Mouse (Mus musculus) forebrain, postnatal 0 days (tissue): ENCODE measurements at regions not wholly inside any gene's neighbourhood (a gene's known extent, or its start where the extent isn't known, plus 50 kb on each side); places are given as distances from the start of the nearest gene placed in this dataset.
"Not testable (repeated sequence)": the region's sequence is repeated elsewhere in the genome, so short reads cannot be mapped to it uniquely, and the experiment has no call there.

Experiments used
- ATAC-seq: fragments of 200-750 bp; cut with Nextera tagmentation; 2 replicates; pipeline ENCODE4 v1.8.0; 2017; ENCODE audit warnings: mild to moderate bottlenecking, moderate library complexity
- DNase-seq: peaks from one replicate; pipeline ENCODE4 v3.0.0-alpha.2; 2015
- H3K27ac ChIP-seq: fragments of 300-500 bp; sonication (generic); 2 replicates; pipeline ENCODE4 v1.5.1; 2014; ENCODE audit warnings: low read depth, mild to moderate bottlenecking, antibody characterized with exemption, low read length, moderate library complexity, mixed read lengths
- H3K27me3 ChIP-seq: fragments of 300-500 bp; sonication (generic); 2 replicates; pipeline ENCODE4 v1.6.1; 2014; ENCODE audit warnings: mild to moderate bottlenecking, low read length, mixed read lengths; ENCODE audit not compliant: insufficient read depth
- H3K36me3 ChIP-seq: fragments of 300-500 bp; sonication (generic); 2 replicates; pipeline ENCODE4 v1.6.1; 2014; ENCODE audit warnings: mild to moderate bottlenecking, moderate library complexity; ENCODE audit not compliant: insufficient read depth
- H3K4me1 ChIP-seq: fragments of 300-500 bp; sonication (generic); 2 replicates; pipeline ENCODE4 v1.6.1; 2014; ENCODE audit warnings: antibody characterized with exemption; ENCODE audit not compliant: insufficient read depth
- H3K4me2 ChIP-seq: fragments of 300-500 bp; sonication (generic); 2 replicates; pipeline ENCODE4 v1.6.1; 2014; ENCODE audit warnings: low read depth, mild to moderate bottlenecking, moderate library complexity
- H3K4me3 ChIP-seq: fragments of 300-500 bp; sonication (generic); 2 replicates; pipeline ENCODE4 v1.5.1; 2014; ENCODE audit warnings: low read depth, low read length, mixed read lengths
- H3K9ac ChIP-seq: fragments of 300-500 bp; sonication (generic); 2 replicates; pipeline ENCODE4 v1.6.1; 2014; ENCODE audit warnings: mild to moderate bottlenecking
- H3K9me3 ChIP-seq: fragments of 300-500 bp; sonication (generic); 2 replicates; pipeline ENCODE4 v1.6.1; 2016; ENCODE audit warnings: low read length
- CTCF ChIP-seq: sonication (generic); IDR thresholded peaks from 2 replicates; pipeline ENCODE4 v1.5.1; 2016; ENCODE audit warnings: antibody characterized with exemption, control low read depth, low read depth
- WGBS: fragments of 180-500 bp; shearing (Covaris S2); extraction: QIAGEN DNeasy Blood & Tissue Kit; methylation state at CpG from one replicate; pipeline ENCODE4 v1.1.7; 2014; 5-methylcytosine and 5-hydroxymethylcytosine counted together

DNA sequence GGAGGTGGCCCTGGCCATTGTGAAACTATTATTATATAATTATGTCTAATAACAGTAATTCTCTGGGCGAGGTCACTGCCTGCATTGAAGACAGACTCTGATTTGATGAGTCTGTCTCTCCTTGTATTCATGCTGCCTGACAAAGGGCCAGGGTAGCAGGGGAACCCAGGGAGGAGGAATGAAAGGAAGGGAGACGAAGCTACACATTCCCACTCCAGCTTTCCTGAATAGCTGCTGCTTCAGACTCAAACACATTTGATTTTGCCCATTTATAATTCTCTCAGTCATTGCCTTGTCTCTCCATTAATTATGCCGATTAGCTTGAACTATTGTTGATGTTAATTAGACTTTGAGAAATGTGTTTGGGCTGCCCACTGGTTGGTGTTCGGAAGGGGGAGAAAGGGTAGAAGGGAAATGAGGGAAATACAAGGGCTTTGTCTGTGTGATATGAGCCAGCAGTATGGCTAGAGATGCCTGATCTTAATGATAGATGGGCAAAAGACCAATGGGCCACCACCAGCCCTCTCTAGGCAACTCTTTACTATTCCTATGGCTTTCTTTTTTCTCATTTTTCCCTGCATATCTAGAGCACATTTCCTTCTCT, 881.8 kb downstream of the Gm9195 start:
- H3K4me3 ChIP-seq, result no peak overlapping the region
- no peaks in the 10 kb centered on the region for H3K4me1 ChIP-seq
- DNase-seq (peak; percentile 16), ATAC-seq (peak; percentile 77; the same call in 1 of the 2 replicates)
- TF ChIP-seq CTCF, result no peak
- no peak overlapping the region for H3K27ac ChIP-seq
- no peaks in the 10 kb centered on the region for H3K9me3 ChIP-seq
- H3K4me2 ChIP-seq, result no peak overlapping the region
- H3K27me3 ChIP-seq, result no peaks in the 10 kb centered on the region
- no peaks in the 10 kb centered on the region for H3K36me3 ChIP-seq
- 15% methylated on average over 4 of the region's 4 CpGs for WGBS
- no peak overlapping the region for H3K9ac ChIP-seq

- DNase-seq (peak; percentile 20), ATAC-seq (peak; percentile 58)
- Histone ChIP-seq H3K4me2 (no peak overlapping the region), H3K27ac (no peak overlapping the region), H3K27me3 (no peaks in the 10 kb centered on the region), H3K9ac (no peak overlapping the region), H3K9me3 (no peaks in the 10 kb centered on the region), H3K36me3 (no peaks in the 10 kb centered on the region), H3K4me1 (no peaks in the 10 kb centered on the region), H3K4me3 (no peak overlapping the region)
- WGBS, result 19% methylated on average over 2 of the region's 2 CpGs
- no peak for TF ChIP-seq CTCF
These were observed 887.9 kb downstream of the Gm9195 start for GRCm38 (mm10) chr14:71603710-71604109.

GRCm38 (mm10) chr14:71597859-71598258, 893.8 kb downstream of the Gm9195 start:
- no peak overlapping the region for H3K27ac ChIP-seq
- no peak for DNase-seq
- H3K4me1 ChIP-seq, result no peaks in the 10 kb centered on the region
- H3K9ac ChIP-seq, result no peak overlapping the region
- TF ChIP-seq CTCF, result no peak
- H3K36me3 ChIP-seq, result no peaks in the 10 kb centered on the region
- H3K9me3 ChIP-seq, result no peaks in the 10 kb centered on the region
- no peak overlapping the region for H3K4me3 ChIP-seq
- no peaks in the 10 kb centered on the region for H3K27me3 ChIP-seq
- no peak overlapping the region for H3K4me2 ChIP-seq
- WGBS, result 89% methylated on average over 3 of the region's 3 CpGs
- ATAC-seq, result no peak

DNA sequence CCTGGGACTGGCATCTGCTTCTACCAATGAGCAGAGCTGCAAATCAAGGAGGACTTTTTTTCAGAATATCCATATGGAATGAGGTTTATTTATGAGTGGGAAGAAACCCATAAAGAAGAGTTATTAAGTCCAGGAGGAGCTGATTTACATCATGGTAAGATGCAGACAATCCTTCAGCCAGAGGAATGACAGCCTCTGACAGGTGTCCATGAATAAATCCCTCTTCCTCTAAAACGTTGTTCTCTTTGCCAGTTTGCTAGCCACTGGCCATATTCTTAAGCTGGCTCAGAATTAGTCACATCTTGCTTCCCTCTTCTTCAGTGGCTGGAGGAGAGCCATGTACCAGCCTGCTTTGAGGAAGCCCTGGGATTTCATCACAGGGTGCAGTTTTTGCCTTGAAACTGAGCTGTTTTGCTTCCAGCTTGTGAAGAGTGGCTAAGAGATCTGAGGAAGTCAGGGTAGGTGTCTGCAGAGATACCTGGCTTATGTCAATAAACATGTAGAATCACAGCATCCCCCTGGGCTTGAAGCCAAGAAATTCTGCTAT, 902.9 kb downstream of the Gm9195 start:
- WGBS, result 37% methylated on average over 1 of the region's 1 CpGs
- no peaks in the 10 kb centered on the region for H3K4me1 ChIP-seq
- no peaks in the 10 kb centered on the region for H3K27me3 ChIP-seq
- DNase-seq (no peak), ATAC-seq (no peak)
- TF ChIP-seq CTCF, result no peak
- no peak overlapping the region for H3K9ac ChIP-seq
- no peaks in the 10 kb centered on the region for H3K9me3 ChIP-seq
- no peaks in the 10 kb centered on the region for H3K36me3 ChIP-seq
- H3K4me3 ChIP-seq, result no peak overlapping the region
- no peak overlapping the region for H3K27ac ChIP-seq
- no peak overlapping the region for H3K4me2 ChIP-seq

- ATAC-seq (no peak), DNase-seq (no peak)
- H3K27me3 ChIP-seq, result no peaks in the 10 kb centered on the region
- H3K4me1 ChIP-seq, result no peaks in the 10 kb centered on the region
- H3K9ac ChIP-seq, result no peak overlapping the region
- no peak overlapping the region for H3K27ac ChIP-seq
- no peaks in the 10 kb centered on the region for H3K9me3 ChIP-seq
- H3K36me3 ChIP-seq, result no peaks in the 10 kb centered on the region
- no peak overlapping the region for H3K4me2 ChIP-seq
- H3K4me3 ChIP-seq, result no peak overlapping the region
- no peak for TF ChIP-seq CTCF
These were observed 903.6 kb downstream of the Gm9195 start for GRCm38 (mm10) chr14:71588006-71588405.

DNA sequence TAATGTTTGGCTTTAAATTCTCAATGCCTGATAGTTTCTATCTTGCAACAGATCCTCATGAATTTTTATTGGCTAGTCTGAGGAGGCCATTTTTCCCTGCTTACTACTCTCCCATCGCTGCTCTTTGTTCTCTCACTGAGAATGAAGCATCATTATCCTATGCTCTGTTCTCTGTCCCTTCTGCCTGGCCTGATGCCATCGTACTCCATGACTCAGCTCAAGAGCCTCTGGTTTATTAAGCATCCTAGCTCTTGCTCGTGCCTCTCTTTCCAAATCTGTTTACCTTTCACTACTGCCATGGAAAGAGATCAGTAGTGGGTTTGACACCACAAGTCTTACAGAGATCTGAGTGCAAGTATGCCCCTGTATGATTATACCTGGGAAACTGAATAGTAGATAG, 926.8 kb downstream of the Gm9195 start:
- no peaks in the 10 kb centered on the region for H3K4me1 ChIP-seq
- H3K4me2 ChIP-seq, result no peak overlapping the region
- no peak for DNase-seq
- WGBS, result 56% methylated on average over 3 of the region's 3 CpGs
- no peaks in the 10 kb centered on the region for H3K36me3 ChIP-seq
- H3K9me3 ChIP-seq, result no peaks in the 10 kb centered on the region
- no peak overlapping the region for H3K9ac ChIP-seq
- TF ChIP-seq CTCF, result no peak
- H3K27ac ChIP-seq, result no peak overlapping the region
- no peaks in the 10 kb centered on the region for H3K27me3 ChIP-seq
- H3K4me3 ChIP-seq, result no peak overlapping the region
- ATAC-seq, result no peak

DNA sequence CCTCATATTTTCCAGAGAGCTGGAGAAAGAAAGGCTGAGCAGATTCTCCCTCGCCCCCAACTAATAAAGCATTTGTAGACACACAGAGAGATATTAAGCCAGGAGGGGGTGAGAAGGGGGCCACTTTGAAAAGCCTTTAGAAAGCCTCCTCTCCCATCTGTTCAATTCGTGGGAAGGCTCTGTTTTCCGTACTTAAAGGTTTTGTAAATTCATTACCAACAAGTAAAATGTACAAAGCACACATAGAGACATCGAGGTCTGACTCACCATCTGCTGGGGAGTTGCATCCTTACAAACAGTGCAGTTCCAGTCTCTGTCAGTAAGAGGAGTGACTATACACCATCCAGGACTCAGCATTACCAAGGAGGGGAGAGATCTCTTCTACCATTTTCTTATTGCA, 929.7 kb downstream of the Gm9195 start:
- no peak overlapping the region for H3K9ac ChIP-seq
- H3K27ac ChIP-seq, result no peak overlapping the region
- H3K27me3 ChIP-seq, result no peaks in the 10 kb centered on the region
- H3K4me2 ChIP-seq, result no peak overlapping the region
- H3K36me3 ChIP-seq, result no peaks in the 10 kb centered on the region
- H3K4me3 ChIP-seq, result no peak overlapping the region
- H3K9me3 ChIP-seq, result no peaks in the 10 kb centered on the region
- peak; percentile 6 for DNase-seq
- H3K4me1 ChIP-seq, result no peaks in the 10 kb centered on the region
- ATAC-seq, result no peak
- no peak for TF ChIP-seq CTCF
- 51% methylated on average over 4 of the region's 4 CpGs for WGBS

DNA sequence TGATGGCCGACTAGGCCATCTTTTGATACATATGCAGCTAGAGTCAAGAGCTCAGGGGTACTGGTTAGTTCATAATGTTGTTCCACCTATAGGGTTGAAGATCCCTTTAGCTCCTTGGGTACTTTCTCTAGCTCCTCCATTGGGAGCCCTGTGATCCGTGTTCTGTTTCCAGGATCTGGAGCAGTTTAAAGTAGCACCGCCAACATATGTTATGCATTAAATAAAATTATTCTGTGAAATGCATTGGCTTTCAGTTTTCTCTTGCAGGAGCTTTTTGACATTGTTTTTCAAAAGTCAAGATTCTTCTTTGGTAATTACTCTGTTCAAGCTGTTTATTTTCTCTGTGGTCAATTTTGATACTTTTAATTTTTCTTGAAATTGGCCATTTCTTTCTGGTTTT, 937.3 kb downstream of the Gm9195 start:
- H3K4me1 ChIP-seq, H3K27ac ChIP-seq, H3K9me3 ChIP-seq, H3K9ac ChIP-seq, H3K4me3 ChIP-seq, DNase-seq, H3K27me3 ChIP-seq, H3K4me2 ChIP-seq, ATAC-seq, H3K36me3 ChIP-seq: not testable (repeated sequence)
- WGBS, result 86% methylated on average over 2 of the region's 3 CpGs
